Mouse (Mus musculus) erythroblast, embryonic 14.5 days (primary cell): Measurements from ENCODE around the gene Appbp2.

Experiments
- GATA1 ChIP-seq: IDR thresholded peaks from 2 replicates; pipeline ENCODE4 v1.6.1; 2012; ENCODE audit warnings: low read length, inconsistent platforms, mixed read lengths
- TAL1 ChIP-seq: IDR thresholded peaks from 3 replicates; pipeline ENCODE4 v1.6.1; 2012; ENCODE audit warnings: low read length, inconsistent platforms, mixed read lengths

- no peak for TF ChIP-seq GATA1
- TF ChIP-seq TAL1 = no peak
Measured at GRCm38 (mm10) chr11:85213215-85213614, 21.7 kb downstream of the Appbp2 start.
